Mouse (Mus musculus) liver (tissue): Measurements from ENCODE around the gene C1qtnf2.
A peak's percentile ranks its signal among the peaks of the same experiment; 100 is the strongest.

ENCODE experiments used
- DNase-seq: peaks from one replicate; pipeline ENCODE4 v3.0.0-alpha.2; 2020; ENCODE audit warnings: mixed read lengths

C1qtnf2 gene

GRCm38 (mm10) chr11:43483122-43483792 lies 9.2 kb downstream of the C1qtnf2 start:
- no peak for DNase-seq

- DNase-seq = no peak
Measured at GRCm38 (mm10) chr11:43484057-43484456, 10.0 kb downstream of the C1qtnf2 start.

- DNase-seq = no peak
Measured at GRCm38 (mm10) chr11:43484652-43485051, 10.6 kb downstream of the C1qtnf2 start.

- no peak for DNase-seq
Measured at GRCm38 (mm10) chr11:43485855-43486254, 11.8 kb downstream of the C1qtnf2 start.

GRCm38 (mm10) chr11:43492663-43493062 lies 18.6 kb downstream of the C1qtnf2 start:
- DNase-seq = peak; percentile 68

GRCm38 (mm10) chr11:43493815-43494409 lies 19.8 kb downstream of the C1qtnf2 start:
- DNase-seq = peak; percentile 57

GRCm38 (mm10) chr11:43495037-43495436 lies 21.0 kb downstream of the C1qtnf2 start:
- DNase-seq = no peak

- DNase-seq = no peak
Measured at GRCm38 (mm10) chr11:43495532-43495931, 21.5 kb downstream of the C1qtnf2 start.

- DNase-seq = no peak
Measured at GRCm38 (mm10) chr11:43501256-43501655, 27.2 kb downstream of the C1qtnf2 start.

- DNase-seq = no peak
Measured at GRCm38 (mm10) chr11:43505188-43505587, 31.1 kb downstream of the C1qtnf2 start.

- no peak for DNase-seq
Measured at GRCm38 (mm10) chr11:43507976-43508375, 33.9 kb downstream of the C1qtnf2 start.

- DNase-seq = no peak
Measured at GRCm38 (mm10) chr11:43509878-43510277, 35.8 kb downstream of the C1qtnf2 start.

GRCm38 (mm10) chr11:43512661-43513190 lies 38.6 kb downstream of the C1qtnf2 start:
- DNase-seq = no peak

- DNase-seq = peak; percentile 57
Measured at GRCm38 (mm10) chr11:43516344-43517021, 42.4 kb downstream of the C1qtnf2 start.

GRCm38 (mm10) chr11:43517641-43518040 lies 43.6 kb downstream of the C1qtnf2 start:
- DNase-seq = no peak

- DNase-seq = no peak
Measured at GRCm38 (mm10) chr11:43518086-43518485, 44.0 kb downstream of the C1qtnf2 start.

- DNase-seq = no peak
Measured at GRCm38 (mm10) chr11:43518821-43519220, 44.7 kb downstream of the C1qtnf2 start.

- DNase-seq = no peak
Measured at GRCm38 (mm10) chr11:43520521-43520920, 46.4 kb downstream of the C1qtnf2 start.

GRCm38 (mm10) chr11:43528078-43528682 lies 54.1 kb downstream of the C1qtnf2 start:
- no peak for DNase-seq

- DNase-seq = peak; percentile 59
Measured at GRCm38 (mm10) chr11:43528683-43529499, 54.8 kb downstream of the C1qtnf2 start, which contains the start of gene Ccnjl. Ccnjl (plus strand) TSS chr11:43528784.

GRCm38 (mm10) chr11:43530043-43530442 lies 56.0 kb downstream of the C1qtnf2 start:
- no peak for DNase-seq

- DNase-seq = no peak
Measured at GRCm38 (mm10) chr11:43531619-43532018, 57.5 kb downstream of the C1qtnf2 start.
